Mouse (Mus musculus) liver, embryonic 18 days (tissue): ENCODE data around the gene Kdm5b. TPM values are rescaled to one million over a fixed set of nuclear protein-coding genes. Genes with fewer than 3 reads are reported as not detected.

Experiments
- polyA plus RNA-seq: library from polyadenylated mRNA; depleted of rRNA; stranded (reverse); fragments of >200 nt; gene quantifications from 2 replicates; pipeline ENCODE4 v1.2.3, GENCODE M21; 2012; rRNA removed

Gene Kdm5b
- 2.8 and 3.3 TPM in 2 replicates for polyA plus RNA-seq

GRCm38 (mm10) chr1:134559976-134560375 lies at the start of gene Kdm5b:
TSS of gene Kdm5b (plus strand) at chr1:134560171.

GRCm38 (mm10) chr1:134549632-134550132 lies 10.3 kb upstream of the Kdm5b start, which contains the start of gene Mgat4e:
TSS of gene Mgat4e (minus strand) at chr1:134549682.

GRCm38 (mm10) chr1:134646261-134646962 lies 86.4 kb downstream of the Kdm5b start, which contains the start of gene Syt2:
TSS of gene Syt2 (plus strand) at chr1:134646677.

Other genes with a start within 250 kb of the Kdm5b start
- 1.8 and 1.9 TPM in 2 replicates for gene Ppfia4, start 227.2 kb upstream of the Kdm5b start, polyA plus RNA-seq
- gene Tmem183a, start 198.2 kb upstream of the Kdm5b start, polyA plus RNA-seq, result 38.3 and 39.5 TPM in 2 replicates
- gene 4933406M09Rik, start 174.2 kb upstream of the Kdm5b start, polyA plus RNA-seq, result not detected in 2 replicates
- gene Cyb5r1, start 154.6 kb upstream of the Kdm5b start, polyA plus RNA-seq, result 11.8 and 13.1 TPM in 2 replicates
- gene Adipor1, start 144.8 kb upstream of the Kdm5b start, polyA plus RNA-seq, result 63.3 and 65.7 TPM in 2 replicates
- 11.3 and 12.4 TPM in 2 replicates for gene Klhl12, start 104.6 kb upstream of the Kdm5b start, polyA plus RNA-seq
- 8.5 and 9.0 TPM in 2 replicates for gene Rabif, start 65.5 kb upstream of the Kdm5b start, polyA plus RNA-seq
- gene Mgat4e, start 10.5 kb upstream of the Kdm5b start, polyA plus RNA-seq, result not detected in 2 replicates
- gene Syt2, start 86.5 kb downstream of the Kdm5b start, polyA plus RNA-seq, result 0.01 TPM in 2 replicates